Mouse (Mus musculus) CD8-positive naive resting alpha-beta T cell, adult 2 months (primary cell): ENCODE results near the gene Stambpl1.
"Not testable (repeated sequence)": the region's sequence is repeated elsewhere in the genome, so short reads cannot be mapped to it uniquely, and the experiment has no call there.

Source experiments
- DNase-seq, 2 experiments: peaks; one replicate each; pipeline ENCODE4 v3.0.0; 2022; ENCODE audit warnings: low read depth in 2 of 2, low spot score in 2 of 2

Stambpl1 gene

DNA sequence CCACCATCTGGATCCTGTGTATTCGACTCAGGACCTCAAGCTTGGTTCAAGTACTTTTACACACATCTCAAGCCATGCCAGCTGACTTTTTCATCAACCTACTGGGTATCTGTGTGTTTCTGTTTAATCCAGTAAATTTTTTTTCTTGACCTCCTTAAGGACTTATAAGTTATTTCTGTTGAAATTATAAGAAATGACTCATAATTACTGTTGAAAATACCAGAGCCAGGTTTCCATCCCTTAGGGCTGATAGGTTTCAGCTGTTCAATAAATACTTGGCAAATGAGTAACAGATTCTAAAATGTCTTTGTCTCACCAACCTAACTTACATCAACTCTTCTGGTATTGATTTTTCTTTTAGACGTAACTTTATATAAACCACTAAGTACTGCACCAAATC is 3.0 kb downstream of the Stambpl1 start:
- DNase-seq: no peak

DNA sequence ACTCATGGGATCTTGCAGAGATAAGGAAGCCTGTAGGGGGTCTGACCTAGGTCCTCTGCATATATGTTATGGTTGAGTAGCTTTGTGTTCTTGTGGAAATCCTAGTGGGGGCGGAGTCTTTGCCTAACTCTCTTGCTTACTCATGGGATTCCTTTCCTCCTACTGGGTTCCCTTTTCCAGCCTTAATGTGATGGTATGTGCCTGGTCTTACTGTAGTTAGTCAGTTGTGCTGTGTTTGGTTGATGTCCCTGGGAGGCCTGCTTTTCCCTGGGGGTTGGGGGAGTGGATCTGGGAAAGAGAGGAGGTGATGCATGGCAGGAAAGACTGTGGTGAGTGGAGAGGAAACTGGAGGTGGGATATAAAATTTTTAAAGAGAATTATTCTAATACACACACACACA is 6.0 kb downstream of the Stambpl1 start:
- no peak for DNase-seq

DNA sequence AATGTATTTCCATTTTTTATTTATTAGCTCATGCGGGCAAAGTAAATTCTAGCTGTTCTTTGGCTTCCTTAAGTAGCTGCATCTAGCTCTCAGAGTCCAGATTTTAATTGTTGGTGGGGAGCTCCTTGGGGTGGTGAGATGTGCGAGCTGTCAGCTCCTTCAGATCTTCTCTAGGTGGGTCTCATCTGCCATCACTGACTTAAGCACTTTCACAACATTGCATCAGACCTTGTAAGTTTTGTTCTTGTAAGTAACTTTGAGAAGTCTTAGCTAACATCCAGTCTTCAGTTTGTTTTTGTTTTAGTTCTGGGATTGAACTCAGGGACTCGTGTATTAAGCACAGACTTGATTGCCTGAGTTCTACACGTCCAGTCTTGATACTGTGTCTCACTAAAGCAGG is 6.9 kb downstream of the Stambpl1 start:
- DNase-seq: no peak

DNA sequence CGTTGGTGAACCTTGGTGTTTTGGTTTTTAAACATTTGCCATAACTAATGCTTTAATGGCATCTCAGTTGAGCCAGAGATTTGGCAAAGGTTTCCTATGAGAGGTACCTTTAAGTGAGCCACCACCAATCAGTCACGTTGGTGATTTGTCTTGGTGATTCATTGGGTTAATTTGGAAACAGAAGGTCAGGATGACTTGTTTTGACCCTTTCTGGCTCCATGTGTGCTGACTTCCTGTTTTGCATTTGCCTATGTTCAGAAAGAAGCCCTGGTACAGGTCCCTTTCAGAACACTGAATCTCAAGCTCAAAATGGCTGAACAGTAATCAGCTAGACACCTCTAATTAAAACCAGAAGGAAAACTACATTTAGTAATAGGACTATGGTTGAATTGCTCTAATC is 7.5 kb downstream of the Stambpl1 start:
- DNase-seq: no peak

DNA sequence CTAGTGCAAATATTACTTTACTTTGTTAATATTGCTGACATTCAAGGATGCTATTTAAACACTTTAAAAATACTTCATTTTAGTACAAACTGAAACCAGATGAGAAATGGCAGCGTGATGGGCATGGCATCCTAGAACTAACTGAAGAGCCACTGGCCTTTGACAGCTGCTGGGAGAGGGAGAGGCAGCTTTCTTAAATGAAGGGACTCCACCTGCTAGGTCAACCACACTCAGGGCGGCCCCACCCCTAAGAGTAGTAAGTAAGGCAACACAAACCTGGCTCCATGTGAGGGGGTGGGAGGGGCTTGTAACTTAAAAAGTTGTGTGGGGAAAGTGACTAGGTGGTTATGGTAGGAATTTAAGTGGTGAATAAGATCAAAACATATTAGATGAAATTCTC is 10.6 kb downstream of the Stambpl1 start:
- no peak for DNase-seq

DNA sequence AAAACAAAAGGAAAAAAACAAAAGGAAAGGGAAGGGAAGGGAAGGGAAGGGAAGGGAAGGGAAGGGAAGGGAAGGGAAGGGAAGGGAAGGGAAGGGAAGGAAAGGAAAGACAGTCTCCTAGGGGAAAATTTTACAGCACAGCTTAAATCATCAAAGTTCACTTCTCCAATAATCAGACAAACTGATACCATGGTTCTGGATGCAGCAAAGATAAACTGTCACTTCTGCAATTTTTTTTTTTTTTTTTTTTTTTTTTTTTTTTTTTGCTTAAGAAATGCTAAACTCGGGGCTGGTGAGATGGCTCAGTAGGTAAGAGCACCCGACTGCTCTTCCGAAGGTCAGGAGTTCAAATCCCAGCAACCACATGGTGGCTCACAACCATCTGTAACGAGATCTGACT is 14.1 kb downstream of the Stambpl1 start:
- DNase-seq: not testable (repeated sequence)

DNA sequence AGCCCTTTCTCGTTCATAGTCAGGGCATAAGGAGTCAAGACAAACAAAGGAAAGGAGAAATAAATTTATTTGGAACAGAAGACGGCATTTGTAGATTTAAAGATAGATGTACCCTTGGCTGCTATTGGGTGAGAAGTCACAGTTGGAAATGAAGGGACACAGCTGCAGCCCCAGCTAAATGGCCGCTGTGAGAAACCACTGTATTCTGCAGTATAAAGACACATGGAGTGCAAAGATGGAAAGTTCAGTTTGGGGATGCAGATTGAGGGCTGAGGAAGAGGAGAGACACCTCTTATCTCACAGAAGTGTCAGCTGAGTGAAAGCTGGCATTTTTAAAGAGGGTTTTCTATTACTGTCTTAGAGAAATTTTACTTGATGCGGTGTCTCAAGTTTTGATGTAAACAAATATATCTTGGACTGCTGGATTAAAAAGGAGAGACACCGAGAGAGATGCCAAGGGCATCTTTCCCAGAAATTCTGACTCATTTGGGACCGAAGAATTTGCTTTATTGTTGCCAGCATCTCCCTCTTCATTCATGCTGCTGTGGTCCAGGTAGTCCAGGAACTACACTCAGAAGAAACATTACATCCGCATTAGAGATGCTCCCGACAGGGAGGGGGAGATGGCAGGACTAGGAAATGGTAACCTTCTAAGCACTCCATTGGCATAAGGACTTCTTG is 14.9 kb downstream of the Stambpl1 start:
- no peak for DNase-seq

DNA sequence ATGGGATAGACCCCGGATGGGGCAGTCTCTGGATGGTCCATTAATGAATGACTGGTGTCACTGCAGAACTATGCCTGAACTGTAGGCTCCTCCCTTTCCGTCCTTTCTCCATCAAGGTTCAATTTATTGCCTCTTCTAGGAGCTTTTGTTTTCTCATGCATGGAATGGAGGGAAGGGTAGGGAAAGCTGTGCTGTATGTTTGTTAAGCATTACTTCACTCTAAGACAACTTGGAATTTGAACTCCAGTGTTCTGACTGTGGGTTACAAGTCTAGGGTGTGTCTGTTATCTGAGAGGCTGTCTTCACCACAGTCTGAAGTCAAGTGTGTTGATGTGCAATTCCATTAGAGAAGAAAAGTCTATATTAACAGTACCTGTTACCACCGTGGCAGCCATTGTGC is 17.0 kb downstream of the Stambpl1 start:
- no peak for DNase-seq

DNA sequence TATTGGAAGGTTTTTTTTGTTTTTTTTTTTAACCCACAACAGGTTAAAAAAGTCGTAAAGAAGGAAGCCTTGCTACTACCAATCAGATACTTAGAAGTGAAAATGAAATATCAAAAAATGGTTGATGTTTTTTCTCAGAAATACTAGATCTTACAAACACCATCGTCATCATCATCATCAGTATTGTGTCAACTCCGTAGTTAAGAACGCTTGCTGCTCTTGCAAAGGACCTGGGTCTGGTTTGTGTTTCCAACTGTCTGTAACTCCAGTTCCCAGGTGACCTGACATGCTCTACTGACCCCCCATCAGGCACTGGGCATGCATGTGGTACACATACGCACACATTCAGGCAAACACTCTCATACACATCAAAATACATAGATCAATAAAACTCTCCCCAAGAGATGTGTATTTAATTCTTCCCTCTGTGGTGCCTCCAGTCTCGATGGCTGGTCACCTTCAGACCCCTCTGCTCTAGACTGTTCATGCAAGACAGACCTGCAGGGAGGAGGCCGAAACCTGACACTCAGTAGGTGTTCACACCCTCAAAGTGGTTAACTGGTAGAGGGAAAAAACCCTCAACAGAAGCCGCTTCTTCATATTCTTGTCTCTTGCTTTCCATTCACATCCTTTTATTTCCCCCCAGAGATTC is 18.0 kb downstream of the Stambpl1 start:
- DNase-seq: no peak

DNA sequence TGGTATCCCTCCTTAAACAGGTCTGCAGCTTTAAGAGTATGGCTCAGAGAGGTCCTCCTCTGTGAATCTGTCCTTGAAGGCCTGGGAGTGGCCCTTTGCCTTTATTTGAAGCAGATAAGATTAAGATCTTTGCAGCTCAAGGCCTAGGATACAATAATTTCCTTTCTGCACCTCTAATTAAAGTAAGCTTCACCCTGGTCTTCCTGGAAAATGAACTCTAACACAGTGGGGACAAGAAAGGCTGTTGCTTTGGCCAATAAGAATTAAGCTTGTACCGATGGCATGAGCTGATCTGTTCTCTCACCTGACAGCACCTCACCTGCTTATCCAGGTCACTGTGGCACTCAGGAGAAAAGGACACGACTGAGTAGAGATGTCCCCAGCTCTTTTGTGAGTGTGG is 18.8 kb downstream of the Stambpl1 start:
- DNase-seq: no peak

DNA sequence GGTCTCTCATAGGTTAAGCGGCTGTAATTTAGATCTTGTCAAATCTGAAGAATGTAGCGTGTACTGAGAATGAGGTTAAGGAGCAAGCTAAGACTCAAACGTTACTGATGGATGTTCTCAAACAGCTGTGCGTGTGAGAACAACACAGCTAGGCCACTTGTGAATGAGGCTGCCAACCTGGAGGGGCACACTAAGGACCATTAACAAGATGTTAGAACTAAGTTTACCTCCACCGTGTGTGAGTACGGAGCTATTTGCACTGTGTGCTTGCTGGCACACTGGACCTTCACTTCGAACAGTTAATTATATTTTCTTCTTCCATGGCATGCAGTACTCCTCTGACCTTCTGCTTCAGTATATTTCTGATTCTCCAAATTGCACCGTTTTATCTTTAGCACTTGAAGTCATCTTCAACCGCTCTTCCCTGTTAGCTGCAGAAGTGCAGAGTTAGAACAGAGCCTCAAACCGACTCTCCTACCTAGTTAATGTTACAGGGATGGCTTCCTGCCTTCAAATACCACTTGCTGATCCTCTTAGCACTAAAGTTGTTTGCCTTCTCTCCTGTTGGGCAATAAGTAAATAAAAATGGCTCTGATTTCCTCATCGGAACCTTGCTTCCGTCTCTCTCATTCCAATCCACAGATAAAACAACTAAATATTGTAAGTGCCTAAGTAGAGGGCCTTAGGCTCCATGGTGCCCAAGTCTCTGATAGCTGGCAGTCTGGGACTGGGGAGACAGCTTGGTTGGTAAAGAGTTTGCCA is 20.6 kb downstream of the Stambpl1 start:
- no peak for DNase-seq

DNA sequence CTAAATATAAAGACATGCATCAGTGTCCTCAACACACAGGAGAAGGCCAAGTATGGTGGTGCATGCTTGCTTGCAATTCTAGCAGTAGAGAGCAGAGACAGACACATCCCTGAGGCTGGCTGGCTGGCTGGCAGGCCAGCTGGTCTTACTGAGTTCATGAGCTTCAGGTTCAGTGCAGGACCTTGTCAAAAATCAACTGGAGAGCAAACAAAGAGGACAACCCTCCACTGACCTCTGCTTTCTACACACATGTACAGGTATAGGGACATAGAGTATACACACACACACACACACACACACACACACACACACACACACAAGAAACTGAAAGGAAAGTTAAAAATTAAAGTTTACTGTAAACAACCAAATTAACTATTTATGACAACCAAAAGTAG is 21.2 kb downstream of the Stambpl1 start:
- DNase-seq: no peak

DNA sequence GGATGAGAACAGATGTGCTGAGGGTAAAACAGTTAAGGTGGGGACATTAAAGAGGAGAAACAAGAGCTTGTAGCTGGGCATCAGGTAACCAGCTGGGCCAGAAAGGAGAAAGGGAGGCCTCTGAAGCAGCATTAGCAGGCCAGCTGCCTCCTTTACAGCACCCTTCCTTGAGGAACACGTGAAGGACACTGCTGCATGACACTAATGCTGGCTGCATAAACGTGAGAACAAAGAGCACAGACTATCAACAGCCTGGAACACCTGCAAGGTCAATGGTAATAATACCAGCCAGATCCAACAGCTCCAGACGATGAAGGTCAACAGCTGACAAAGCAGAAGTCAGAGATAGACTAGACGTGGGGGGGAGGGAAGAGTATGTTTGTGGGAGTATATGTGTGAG is 22.1 kb downstream of the Stambpl1 start:
- DNase-seq: no peak

DNA sequence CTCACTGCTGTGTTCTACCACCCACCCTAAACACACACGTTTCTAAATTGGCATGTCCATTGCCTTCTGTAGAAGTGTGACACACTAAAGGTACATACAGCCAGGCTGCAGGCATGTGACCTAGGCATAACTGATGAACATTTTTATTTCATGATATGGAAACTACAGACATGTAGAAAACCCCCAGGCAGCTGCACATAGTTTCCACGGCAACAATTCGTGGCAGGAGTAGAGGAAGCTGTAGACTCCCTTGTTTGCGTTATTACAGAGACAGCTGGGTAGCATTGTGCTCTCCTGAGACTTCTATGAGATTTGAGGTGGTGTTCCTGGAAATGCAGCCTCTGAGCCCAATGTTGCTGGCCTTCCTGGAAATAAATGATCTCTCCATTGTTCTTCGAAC is 24.9 kb downstream of the Stambpl1 start:
- DNase-seq: no peak

DNA sequence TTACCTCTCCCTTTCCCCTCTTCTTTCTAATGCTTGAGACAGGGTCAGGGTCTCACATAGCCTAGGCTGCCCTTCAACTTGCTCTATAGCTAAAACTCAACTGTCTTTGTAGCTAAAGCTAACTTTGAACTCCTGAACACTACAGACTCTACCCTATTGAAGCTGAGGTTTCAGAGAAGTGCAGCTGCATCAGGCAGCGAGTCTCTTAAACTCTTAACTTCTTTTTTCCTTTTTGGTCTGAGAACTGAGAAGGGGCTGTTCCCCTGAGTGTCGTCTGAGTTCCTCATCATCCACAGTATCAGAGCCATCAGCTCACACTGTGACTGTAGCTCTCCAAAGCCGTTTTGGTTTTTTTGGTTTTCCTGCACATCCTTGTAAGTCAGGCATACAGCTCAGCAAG is 25.7 kb downstream of the Stambpl1 start:
- no peak for DNase-seq

DNA sequence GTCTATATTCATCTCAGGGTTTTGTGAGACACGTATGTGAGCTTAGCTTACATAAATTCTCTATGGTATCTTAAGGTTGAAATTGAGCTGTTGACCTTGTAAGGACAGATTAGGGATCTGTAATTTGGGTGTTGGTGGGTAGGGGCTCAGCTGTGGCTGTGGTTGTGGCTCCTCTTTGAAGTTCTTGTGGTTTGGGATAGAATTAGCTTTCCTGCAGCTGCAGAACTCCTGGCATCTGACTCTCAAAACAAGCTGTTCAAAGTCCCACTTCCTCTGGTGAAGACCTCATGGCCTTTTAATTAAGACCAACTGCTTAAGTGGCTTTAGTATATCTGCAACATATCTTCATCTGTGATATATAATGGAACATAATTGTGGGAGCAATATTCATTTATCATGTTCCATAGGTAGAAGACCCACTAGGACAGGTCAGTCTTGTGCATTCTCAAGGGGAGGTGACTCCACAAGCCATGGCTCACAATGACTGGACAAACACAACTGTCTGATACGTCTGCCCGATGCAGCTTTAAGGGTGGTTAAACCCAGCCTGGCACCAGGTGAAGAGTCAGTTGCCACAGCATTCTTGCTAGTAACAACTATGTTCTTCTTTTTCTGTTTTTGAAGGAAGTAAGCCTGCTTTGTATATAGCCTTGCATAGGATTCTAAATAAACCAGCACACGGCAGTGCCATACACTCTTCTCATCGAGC is 27.4 kb downstream of the Stambpl1 start:
- no peak for DNase-seq

DNA sequence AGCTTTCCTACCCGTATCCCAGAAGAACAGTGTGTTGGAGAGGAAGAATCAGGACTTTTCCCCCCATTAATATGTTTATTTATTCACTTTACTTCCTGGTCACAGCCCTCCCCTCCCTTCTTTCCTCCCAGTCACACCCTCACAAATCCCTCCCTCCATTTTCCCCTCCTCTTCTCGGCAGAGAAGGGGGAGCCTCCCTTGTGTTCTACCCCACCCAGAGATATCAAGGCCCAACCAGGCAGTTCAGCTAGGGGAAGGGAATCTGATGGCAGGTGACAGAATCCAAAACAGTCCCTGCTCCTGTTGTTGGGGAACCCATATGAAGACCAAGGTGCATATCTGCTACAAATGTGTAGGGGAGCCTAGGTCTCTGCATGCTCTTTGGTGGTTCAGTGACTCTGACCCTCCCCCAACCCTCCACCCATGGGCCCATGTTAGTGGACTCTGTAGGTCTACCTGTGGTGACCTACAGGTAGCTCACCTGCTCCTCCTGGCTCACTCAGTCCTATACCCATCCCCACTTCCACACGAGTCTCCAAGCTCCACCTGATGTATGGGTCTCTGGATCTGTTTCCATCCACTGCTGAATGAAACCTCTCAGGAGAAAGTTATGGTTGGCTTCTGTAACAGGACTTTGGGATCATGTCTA is 28.8 kb downstream of the Stambpl1 start:
- no peak for DNase-seq

DNA sequence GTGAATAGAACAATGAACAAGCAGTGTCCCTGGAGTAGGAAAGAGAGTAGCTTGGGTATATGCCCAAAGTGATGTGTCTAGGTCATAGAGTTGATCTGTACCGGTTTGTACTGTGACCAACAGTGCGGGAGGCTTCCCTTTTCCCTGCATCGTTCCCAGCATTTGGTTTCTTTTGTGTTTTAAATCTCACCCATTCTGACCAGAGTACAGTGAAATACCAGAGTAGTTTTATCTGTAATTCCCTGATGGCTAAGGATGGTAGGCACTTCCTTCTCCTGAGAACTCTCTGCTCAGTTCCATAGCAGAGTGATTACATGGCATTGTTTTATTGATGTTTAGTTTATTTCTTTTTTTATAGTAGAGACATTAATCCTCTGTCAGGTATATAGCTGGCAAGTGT is 30.8 kb downstream of the Stambpl1 start:
- no peak for DNase-seq

DNA sequence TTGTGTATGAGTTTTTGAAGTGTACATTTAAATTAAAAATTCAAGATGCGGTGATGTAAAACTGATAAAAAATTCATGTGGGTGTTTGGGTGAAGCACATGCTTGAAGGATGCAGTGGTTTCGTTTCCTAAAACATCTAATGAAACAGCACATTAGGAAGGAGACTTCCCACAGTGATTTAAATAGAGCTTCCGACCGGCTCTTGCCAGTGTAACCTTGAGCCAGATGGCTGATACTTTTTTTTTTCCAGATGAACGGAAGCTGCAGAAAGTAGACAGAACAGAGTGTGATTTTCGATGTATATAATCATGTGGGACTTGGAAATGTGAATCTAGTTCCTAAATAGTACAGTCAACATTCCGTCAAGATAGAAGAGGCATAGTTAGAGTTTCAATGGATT is 39.6 kb downstream of the Stambpl1 start:
- DNase-seq: no peak

DNA sequence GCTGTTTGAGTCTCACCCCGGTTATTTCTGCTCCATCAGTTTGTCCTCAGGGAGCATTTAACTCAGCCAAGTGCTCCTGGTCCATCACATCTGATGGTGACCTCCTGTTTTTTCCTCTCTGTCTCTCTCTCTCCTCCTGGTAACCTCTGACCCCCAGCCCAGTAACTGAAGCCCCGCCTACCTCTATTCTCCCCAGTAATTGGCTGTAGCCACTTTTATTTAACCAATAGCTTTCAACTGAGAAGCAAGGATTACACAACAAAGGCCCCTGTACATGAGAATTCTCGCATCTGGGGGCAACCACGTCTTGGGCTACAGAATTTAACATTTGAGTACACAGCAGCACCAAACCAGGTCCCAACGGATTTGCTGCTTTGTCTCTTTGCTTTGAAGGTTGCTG is 40.3 kb downstream of the Stambpl1 start:
- no peak for DNase-seq

DNA sequence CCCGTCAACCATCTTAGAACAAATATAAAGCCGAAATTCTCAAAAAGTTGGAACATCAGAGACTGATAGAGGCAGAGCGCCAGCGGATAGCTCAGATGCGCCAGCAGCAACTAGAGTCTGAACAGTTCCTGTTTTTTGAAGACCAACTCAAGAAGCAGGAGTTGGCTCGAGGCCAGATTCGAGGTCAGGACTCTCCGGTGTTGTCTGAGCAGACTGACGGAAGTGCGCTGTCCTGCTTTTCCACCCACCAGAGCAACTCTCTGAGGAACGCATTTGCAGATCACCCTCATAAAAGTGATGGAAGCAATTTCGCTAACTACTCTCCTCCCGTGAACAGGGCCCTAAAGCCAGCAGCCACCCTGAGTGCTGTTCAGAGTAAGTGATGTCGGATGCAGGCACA is 41.9 kb downstream of the Stambpl1 start:
- DNase-seq: no peak
